Mouse (Mus musculus): ENCODE measurements around the gene Phf19. TPM values are rescaled to one million over a fixed set of nuclear protein-coding genes. Genes with fewer than 3 reads are reported as not detected.

Gene Phf19
- polyA plus RNA-seq, 1 experiment: 4.3 TPM

DNA sequence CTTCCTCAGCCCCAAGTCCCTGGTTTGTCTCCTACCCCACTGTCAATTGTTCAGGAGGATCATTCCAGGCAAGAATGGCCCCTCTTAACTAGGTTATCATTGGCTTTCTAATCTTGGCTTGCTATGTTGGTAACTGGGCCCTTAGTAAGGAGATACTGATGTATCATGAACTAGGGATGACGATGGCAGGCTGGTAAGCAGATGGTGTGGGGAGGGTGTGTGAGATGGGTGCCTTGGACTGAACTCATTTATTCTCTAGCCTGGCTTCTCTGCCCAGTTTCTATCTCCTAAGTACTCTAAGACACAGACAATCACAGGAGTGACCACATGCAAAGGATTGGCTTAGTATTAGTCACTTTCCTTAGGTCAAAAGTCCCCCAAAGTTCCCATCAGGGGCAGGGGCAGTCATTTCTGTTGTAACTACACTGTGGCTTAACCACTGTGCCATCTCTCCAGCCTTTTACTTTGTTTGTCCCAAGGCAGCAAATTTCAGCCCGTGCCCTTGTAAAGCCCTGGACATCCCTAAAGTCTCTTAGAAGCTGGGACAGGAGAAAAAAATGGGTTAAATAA lies 39.8 kb upstream of the Phf19 start:
- Histone ChIP-seq H3K27me3 (ENCODE audit: control insufficient read depth, insufficient read depth, insufficient read length) (no peaks in the 10 kb centered on the region), H3ac (ENCODE audit: control insufficient read depth, insufficient read length) (no peak overlapping the region), H3K79me2 (ENCODE audit: control insufficient read depth, insufficient read depth) (no peaks in the 10 kb centered on the region), H3K36me3 (ENCODE audit: control insufficient read depth, insufficient read depth) (no peaks in the 10 kb centered on the region), H3K4me3 (no peak overlapping the region), H3K4me2 (ENCODE audit: low read depth) (no peak overlapping the region)
- no peak for TF ChIP-seq MYOG (IDR thresholded peaks at IDR 0.05; ENCODE audit: control insufficient read depth in 1 of 3, insufficient read depth in 1 of 3, insufficient read length in 2 of 3, low read depth in 2 of 3)
- no peak for TF ChIP-seq TCF12 (IDR thresholded peaks at IDR 0.05; ENCODE audit: insufficient read depth, poor library complexity, severe bottlenecking)
- no peak for TF ChIP-seq REST (IDR thresholded peaks at IDR 0.05; ENCODE audit: insufficient read depth, insufficient read length)
- TF ChIP-seq E2F4 (IDR thresholded peaks at IDR 0.05; ENCODE audit: insufficient read depth): no peak
- no peak for TF ChIP-seq MAX (IDR thresholded peaks at IDR 0.05; ENCODE audit: low read depth)
- TF ChIP-seq USF1 (IDR thresholded peaks at IDR 0.05; ENCODE audit: low read depth): no peak
- TF ChIP-seq MYOD1 (IDR thresholded peaks at IDR 0.05; ENCODE audit: control insufficient read depth in 1 of 3, insufficient read length in 2 of 3, low read depth in 2 of 3): no peak
- TF ChIP-seq CEBPB (IDR thresholded peaks at IDR 0.05; ENCODE audit: insufficient read depth, poor library complexity, severe bottlenecking): no peak
- no peak for TF ChIP-seq TCF3 (IDR thresholded peaks at IDR 0.05; ENCODE audit: insufficient read length, low read depth)
- no peak for TF ChIP-seq POLR2A (IDR thresholded peaks at IDR 0.05; ENCODE audit: insufficient read length, low read depth)
- no peak for TF ChIP-seq POLR2AphosphoS2 (IDR thresholded peaks at IDR 0.05; ENCODE audit: insufficient read length, low read depth)
- TF ChIP-seq SRF (IDR thresholded peaks at IDR 0.05; ENCODE audit: control insufficient read depth, insufficient read length, low read depth): no peak

DNA sequence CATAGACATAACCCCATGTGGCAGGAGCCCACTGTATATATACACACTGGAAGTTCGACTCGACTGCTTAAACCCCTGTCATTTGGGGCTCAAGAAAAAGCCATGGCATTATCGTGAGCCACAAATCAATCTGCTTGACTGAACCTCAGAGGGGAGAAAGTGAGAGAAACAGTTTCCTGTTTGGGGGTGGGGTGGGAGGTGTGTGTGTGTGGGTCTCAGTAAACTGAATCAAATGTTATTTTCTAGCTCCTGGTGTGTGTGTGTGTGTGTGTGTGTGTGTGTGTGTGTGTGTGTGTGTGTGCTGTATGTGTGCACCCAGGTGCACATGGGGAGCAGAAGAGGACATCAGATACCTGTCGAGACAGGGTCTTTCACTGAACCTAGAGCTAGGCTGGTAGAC lies 39.2 kb upstream of the Phf19 start:
- Histone ChIP-seq H3ac (ENCODE audit: control insufficient read depth, insufficient read length) (no peak overlapping the region), H3K4me3 (no peak overlapping the region), H3K27me3 (ENCODE audit: control insufficient read depth, insufficient read depth, insufficient read length) (no peaks in the 10 kb centered on the region), H3K4me2 (ENCODE audit: low read depth) (no peak overlapping the region), H3K79me2 (ENCODE audit: control insufficient read depth, insufficient read depth) (no peaks in the 10 kb centered on the region), H3K36me3 (ENCODE audit: control insufficient read depth, insufficient read depth) (no peaks in the 10 kb centered on the region)
- no peak for TF ChIP-seq CEBPB (IDR thresholded peaks at IDR 0.05; ENCODE audit: insufficient read depth, poor library complexity, severe bottlenecking)
- TF ChIP-seq E2F4 (IDR thresholded peaks at IDR 0.05; ENCODE audit: insufficient read depth): no peak
- no peak for TF ChIP-seq USF1 (IDR thresholded peaks at IDR 0.05; ENCODE audit: low read depth)
- no peak for TF ChIP-seq POLR2A (IDR thresholded peaks at IDR 0.05; ENCODE audit: insufficient read length, low read depth)
- no peak for TF ChIP-seq MAX (IDR thresholded peaks at IDR 0.05; ENCODE audit: low read depth)
- no peak for TF ChIP-seq REST (IDR thresholded peaks at IDR 0.05; ENCODE audit: insufficient read depth, insufficient read length)
- no peak for TF ChIP-seq MYOG (IDR thresholded peaks at IDR 0.05; ENCODE audit: control insufficient read depth in 1 of 3, insufficient read depth in 1 of 3, insufficient read length in 2 of 3, low read depth in 2 of 3)
- no peak for TF ChIP-seq POLR2AphosphoS2 (IDR thresholded peaks at IDR 0.05; ENCODE audit: insufficient read length, low read depth)
- no peak for TF ChIP-seq SRF (IDR thresholded peaks at IDR 0.05; ENCODE audit: control insufficient read depth, insufficient read length, low read depth)
- TF ChIP-seq MYOD1 (IDR thresholded peaks at IDR 0.05; ENCODE audit: control insufficient read depth in 1 of 3, insufficient read length in 2 of 3, low read depth in 2 of 3): no peak
- no peak for TF ChIP-seq TCF12 (IDR thresholded peaks at IDR 0.05; ENCODE audit: insufficient read depth, poor library complexity, severe bottlenecking)
- TF ChIP-seq TCF3 (IDR thresholded peaks at IDR 0.05; ENCODE audit: insufficient read length, low read depth): no peak

DNA sequence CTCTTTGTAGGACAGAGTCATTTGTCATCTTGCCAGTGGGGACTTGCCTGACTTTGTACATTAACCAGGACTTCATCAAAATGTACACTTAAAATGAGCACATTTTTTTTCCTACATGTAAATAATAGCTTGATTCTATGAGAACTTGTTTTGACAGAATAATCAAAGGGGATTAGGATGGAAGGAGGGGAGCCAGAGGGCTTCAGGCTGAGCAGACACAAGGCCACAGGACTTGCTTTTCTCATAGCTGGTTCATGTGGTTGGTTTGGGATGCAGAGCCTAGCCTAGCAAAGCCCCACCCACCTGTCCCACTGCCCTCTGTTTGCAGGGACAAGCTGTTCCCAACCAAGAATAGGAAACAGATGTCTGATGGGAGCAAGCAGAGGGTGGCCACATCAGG lies 37.6 kb upstream of the Phf19 start:
- TF ChIP-seq SRF (IDR thresholded peaks at IDR 0.05; ENCODE audit: control insufficient read depth, insufficient read length, low read depth) (no peak), TCF12 (IDR thresholded peaks at IDR 0.05; ENCODE audit: insufficient read depth, poor library complexity, severe bottlenecking) (no peak), MAX (IDR thresholded peaks at IDR 0.05; ENCODE audit: low read depth) (no peak), USF1 (IDR thresholded peaks at IDR 0.05; ENCODE audit: low read depth) (no peak), MYOG (IDR thresholded peaks at IDR 0.05; ENCODE audit: control insufficient read depth in 1 of 3, insufficient read depth in 1 of 3, insufficient read length in 2 of 3, low read depth in 2 of 3) (no peak), E2F4 (IDR thresholded peaks at IDR 0.05; ENCODE audit: insufficient read depth) (no peak), POLR2AphosphoS2 (IDR thresholded peaks at IDR 0.05; ENCODE audit: insufficient read length, low read depth) (no peak), TCF3 (IDR thresholded peaks at IDR 0.05; ENCODE audit: insufficient read length, low read depth) (no peak), REST (IDR thresholded peaks at IDR 0.05; ENCODE audit: insufficient read depth, insufficient read length) (no peak), CEBPB (IDR thresholded peaks at IDR 0.05; ENCODE audit: insufficient read depth, poor library complexity, severe bottlenecking) (no peak), POLR2A (IDR thresholded peaks at IDR 0.05; ENCODE audit: insufficient read length, low read depth) (no peak), MYOD1 (IDR thresholded peaks at IDR 0.05; ENCODE audit: control insufficient read depth in 1 of 3, insufficient read length in 2 of 3, low read depth in 2 of 3) (no peak)
- Histone ChIP-seq H3K79me2 (ENCODE audit: control insufficient read depth, insufficient read depth) (no peaks in the 10 kb centered on the region), H3K4me3 (no peak overlapping the region)

DNA sequence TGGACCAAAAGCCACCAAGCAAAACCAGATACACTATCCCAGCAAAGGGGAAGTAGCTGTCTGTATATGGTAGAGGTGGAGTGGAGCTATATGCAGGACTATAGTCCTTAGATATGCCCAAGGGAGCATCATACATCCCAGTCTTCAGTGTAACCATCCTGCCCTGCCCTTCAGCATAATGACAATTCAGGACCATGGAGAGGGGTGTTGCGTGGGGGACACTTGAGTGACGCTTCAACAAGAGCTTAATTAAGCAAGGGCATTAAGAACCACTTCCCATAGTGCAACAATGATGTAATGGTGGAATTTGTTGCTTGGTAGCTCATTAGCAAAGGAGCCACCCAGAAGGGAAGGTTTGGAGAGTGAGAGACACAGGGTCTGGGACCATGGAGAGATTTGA lies 34.8 kb upstream of the Phf19 start:
- TF ChIP-seq MYOD1 (IDR thresholded peaks at IDR 0.05; ENCODE audit: control insufficient read depth in 1 of 3, insufficient read length in 2 of 3, low read depth in 2 of 3): no peak
- peak; percentile 75 for TF ChIP-seq REST (IDR thresholded peaks at IDR 0.05; ENCODE audit: insufficient read depth, insufficient read length)
- Histone ChIP-seq H3K79me2 (ENCODE audit: control insufficient read depth, insufficient read depth) (no peaks in the 10 kb centered on the region), H3K4me2 (ENCODE audit: low read depth) (no peak overlapping the region), H3K4me3 (no peak overlapping the region), H3ac (ENCODE audit: control insufficient read depth, insufficient read length) (no peak overlapping the region), H3K36me3 (ENCODE audit: control insufficient read depth, insufficient read depth) (no peaks in the 10 kb centered on the region), H3K27me3 (ENCODE audit: control insufficient read depth, insufficient read depth, insufficient read length) (no peaks in the 10 kb centered on the region)

More for the DNA sequence above, 37.6 kb upstream of the Phf19 start:
- Histone ChIP-seq H3K4me2 (ENCODE audit: low read depth) (no peak overlapping the region), H3K27me3 (ENCODE audit: control insufficient read depth, insufficient read depth, insufficient read length) (no peaks in the 10 kb centered on the region), H3ac (ENCODE audit: control insufficient read depth, insufficient read length) (no peak overlapping the region), H3K36me3 (ENCODE audit: control insufficient read depth, insufficient read depth) (no peaks in the 10 kb centered on the region)

DNA sequence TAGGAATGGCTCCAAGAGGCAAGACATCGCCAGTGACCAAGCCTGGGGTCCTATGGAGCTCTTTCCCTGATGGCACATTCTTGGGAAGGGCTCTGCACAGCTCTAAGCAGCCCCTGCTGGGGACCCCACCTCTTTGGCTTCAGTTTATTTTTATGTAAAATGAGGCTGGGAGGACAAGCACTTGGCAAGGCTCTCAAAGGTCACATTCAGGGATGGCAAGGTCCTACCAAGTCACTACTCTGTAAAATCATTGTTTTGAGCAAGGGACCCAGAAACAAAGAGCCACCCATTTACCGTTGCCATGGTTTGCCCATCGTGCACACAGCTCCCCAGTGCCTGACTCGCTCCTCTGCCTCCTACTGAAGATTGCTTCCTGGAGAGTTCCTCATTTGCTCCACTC lies 32.2 kb upstream of the Phf19 start:
- Histone ChIP-seq H3K79me2 (ENCODE audit: control insufficient read depth, insufficient read depth) (no peaks in the 10 kb centered on the region), H3ac (ENCODE audit: control insufficient read depth, insufficient read length) (no peak overlapping the region), H3K27me3 (ENCODE audit: control insufficient read depth, insufficient read depth, insufficient read length) (peaks cover 14% of the 10 kb centered on the region), H3K36me3 (ENCODE audit: control insufficient read depth, insufficient read depth) (no peaks in the 10 kb centered on the region), H3K4me3 (no peak overlapping the region), H3K4me2 (ENCODE audit: low read depth) (no peak overlapping the region)
- TF ChIP-seq MAX (IDR thresholded peaks at IDR 0.05; ENCODE audit: low read depth): no peak
- TF ChIP-seq E2F4 (IDR thresholded peaks at IDR 0.05; ENCODE audit: insufficient read depth): no peak
- no peak for TF ChIP-seq REST (IDR thresholded peaks at IDR 0.05; ENCODE audit: insufficient read depth, insufficient read length)
- TF ChIP-seq MYOG (IDR thresholded peaks at IDR 0.05; ENCODE audit: control insufficient read depth in 1 of 3, insufficient read depth in 1 of 3, insufficient read length in 2 of 3, low read depth in 2 of 3): no peak
- no peak for TF ChIP-seq CEBPB (IDR thresholded peaks at IDR 0.05; ENCODE audit: insufficient read depth, poor library complexity, severe bottlenecking)
- TF ChIP-seq TCF3 (IDR thresholded peaks at IDR 0.05; ENCODE audit: insufficient read length, low read depth): no peak
- no peak for TF ChIP-seq POLR2AphosphoS2 (IDR thresholded peaks at IDR 0.05; ENCODE audit: insufficient read length, low read depth)
- no peak for TF ChIP-seq SRF (IDR thresholded peaks at IDR 0.05; ENCODE audit: control insufficient read depth, insufficient read length, low read depth)
- no peak for TF ChIP-seq MYOD1 (IDR thresholded peaks at IDR 0.05; ENCODE audit: control insufficient read depth in 1 of 3, insufficient read length in 2 of 3, low read depth in 2 of 3)
- no peak for TF ChIP-seq USF1 (IDR thresholded peaks at IDR 0.05; ENCODE audit: low read depth)
- no peak for TF ChIP-seq TCF12 (IDR thresholded peaks at IDR 0.05; ENCODE audit: insufficient read depth, poor library complexity, severe bottlenecking)
- TF ChIP-seq POLR2A (IDR thresholded peaks at IDR 0.05; ENCODE audit: insufficient read length, low read depth): no peak
